Mouse (Mus musculus): ENCODE data around the gene Car3.
A peak's percentile ranks its signal among the peaks of the same experiment; 100 is the strongest.
"Not testable (repeated sequence)": the region's sequence is repeated elsewhere in the genome, so short reads cannot be mapped to it uniquely, and the experiment has no call there.

The Car3 gene

DNA sequence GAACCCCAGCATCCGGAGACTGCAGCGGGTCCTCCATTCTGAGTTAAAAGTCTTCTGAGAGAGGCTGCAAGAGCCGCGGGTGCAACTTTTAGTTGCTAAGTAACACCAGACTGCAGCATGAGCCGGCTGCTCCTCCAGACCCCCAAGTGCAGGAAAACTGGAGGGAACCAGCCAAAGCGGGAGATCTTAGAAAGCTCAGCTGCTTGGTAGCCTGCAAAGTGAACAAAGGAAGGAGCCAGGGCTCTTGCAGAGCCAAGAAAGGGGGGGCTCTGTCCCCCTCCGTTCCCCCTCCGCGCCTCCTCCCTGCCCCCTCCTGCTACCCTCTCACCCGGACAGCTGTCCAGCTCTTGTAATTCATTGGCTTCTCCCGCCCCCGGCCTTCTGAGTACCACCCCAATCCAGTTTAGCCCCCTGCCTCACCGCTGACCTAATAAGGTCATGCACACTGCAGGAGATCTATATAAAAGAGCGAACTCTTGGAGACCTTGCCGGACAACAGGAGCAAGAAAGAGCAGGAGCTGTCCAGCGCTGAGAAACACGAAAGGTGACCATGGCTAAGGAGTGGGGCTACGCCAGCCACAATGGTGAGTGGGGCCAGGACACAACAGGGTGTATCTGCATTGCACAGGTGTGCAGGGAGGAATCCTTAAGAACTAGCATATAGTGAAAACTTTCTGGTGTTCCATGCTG lies at the start of gene Car3:
Gene Car3 (plus strand): TSS at position 491 of the 690 bp plus-strand sequence.
- no peak for DNase-seq (ENCODE audit: low read depth)

DNA sequence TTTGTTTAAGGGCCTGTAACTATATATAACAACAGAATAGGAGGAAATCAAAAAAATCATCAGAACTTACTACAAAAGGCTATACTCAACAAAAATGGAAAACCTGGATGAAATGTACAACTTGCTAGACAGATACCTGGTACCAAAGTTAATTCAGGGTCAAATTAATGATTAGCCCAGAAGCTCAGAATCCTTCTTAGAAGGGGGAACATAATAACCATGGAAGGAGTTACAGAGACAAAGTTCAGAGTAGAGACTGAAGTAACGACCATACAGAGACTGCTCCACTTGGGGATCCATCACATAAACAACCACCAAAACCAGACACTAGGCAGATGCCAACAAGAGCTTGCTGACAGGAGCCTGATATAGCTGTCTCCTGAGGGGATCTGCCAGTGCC lies 47.9 kb upstream of the Car3 start:
- not testable (repeated sequence) for DNase-seq (ENCODE audit: low read depth)

- DNase-seq (ENCODE audit: low read depth) = no peak
Observed at GRCm38 (mm10) chr3:14819844-14820504, 43.3 kb upstream of the Car3 start.

GRCm38 (mm10) chr3:14828896-14829295 lies 34.4 kb upstream of the Car3 start:
- no peak for DNase-seq (ENCODE audit: low read depth)

DNA sequence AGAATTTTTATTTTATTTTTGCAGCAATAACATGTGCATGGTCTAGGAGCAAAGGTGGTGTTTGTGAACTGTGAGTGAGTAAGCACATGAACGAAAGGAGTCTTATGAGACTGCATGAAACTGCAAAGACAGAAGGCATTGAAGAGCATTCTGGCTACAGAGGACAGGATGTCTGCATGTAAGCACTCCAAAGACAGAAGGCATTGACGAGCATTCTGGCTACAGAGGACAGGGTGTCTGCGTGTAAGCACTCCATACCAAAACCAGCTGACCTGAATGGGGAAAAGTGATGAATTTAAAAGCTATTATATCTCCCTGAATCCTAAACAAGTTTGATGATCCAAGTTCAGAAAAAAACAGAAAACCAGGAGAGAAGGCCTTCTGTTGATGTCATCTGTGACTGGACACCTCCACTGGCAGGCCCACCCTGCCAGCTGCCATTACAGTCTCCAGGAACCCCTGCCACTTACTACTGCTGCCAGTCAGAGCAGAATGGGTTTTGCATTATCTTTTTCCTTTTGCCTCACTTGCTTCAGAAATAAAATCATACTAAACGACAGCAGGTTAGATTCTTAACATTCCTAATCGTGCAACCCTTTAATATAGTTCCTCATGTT lies 32.0 kb upstream of the Car3 start:
- no peak for DNase-seq (ENCODE audit: low read depth)

DNA sequence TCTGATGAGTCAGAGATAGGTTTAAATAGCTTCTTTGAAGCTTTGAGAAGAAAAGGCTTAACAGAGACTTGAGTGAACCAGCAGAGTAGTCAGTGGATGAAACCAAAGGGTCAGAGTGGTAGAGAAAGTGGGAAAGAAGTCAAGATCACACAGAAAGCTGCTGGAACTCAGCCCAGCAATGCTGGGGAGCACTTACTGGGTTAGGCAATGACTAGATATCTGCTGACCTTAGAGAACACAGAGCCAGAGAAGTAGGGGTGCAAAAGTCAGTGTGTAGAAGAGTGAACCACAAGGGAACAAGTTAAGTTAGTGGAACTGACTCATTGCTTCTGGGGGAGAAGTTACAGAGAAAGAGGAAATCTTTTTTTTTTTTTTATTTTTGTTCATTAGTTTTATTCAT lies 30.5 kb upstream of the Car3 start:
- DNase-seq (ENCODE audit: low read depth) = peak; percentile 7

DNA sequence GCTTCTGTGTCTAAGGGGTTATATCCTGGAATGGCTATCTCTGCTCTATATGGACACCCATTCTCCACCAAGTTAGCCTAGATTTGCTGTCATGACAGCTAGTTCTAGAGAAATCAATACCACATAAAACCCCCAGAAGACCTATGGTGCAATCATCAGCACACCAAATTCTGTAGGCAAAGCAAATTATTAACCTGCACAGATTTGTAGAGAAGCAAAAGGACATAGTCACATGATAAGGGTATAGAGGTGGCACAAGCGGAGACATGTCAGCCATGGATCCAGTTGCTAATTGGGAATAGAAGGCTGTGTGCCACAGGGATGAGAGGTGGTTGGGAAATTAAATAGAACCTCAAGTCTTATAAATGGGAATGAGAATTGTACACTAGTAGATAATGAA lies 24.4 kb upstream of the Car3 start:
- DNase-seq (ENCODE audit: low read depth) = no peak

DNA sequence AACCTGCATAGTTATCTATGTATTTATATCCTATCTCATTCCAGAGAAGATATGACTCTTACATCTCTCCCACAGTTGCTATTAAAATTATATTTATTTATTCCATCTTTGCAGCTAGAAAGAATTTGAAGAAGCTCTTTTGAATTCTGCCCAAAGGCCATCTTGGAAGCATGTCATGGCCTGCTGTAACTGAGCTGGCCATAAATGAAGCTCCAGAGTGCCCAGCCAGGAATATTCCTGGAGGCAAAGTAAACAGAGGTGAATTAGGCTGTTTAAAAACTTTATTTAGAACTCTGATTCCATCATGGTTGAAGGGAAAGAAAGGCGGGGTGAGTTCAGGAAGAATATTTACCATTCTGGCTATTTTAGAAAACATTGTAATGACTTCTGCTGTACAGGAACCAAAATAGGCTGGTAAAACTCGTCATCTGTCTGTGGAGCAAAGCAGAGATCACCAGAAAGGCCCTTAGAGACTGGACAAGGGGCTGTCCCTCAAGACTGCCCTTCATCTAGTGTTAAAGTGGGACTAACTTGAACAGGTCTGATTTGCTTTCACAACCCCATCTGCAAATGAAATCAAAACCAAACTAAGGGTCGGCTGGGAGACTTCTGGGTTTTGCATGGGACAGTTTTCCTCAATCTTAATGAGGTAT lies 23.7 kb upstream of the Car3 start:
- no peak for DNase-seq (ENCODE audit: low read depth)

DNA sequence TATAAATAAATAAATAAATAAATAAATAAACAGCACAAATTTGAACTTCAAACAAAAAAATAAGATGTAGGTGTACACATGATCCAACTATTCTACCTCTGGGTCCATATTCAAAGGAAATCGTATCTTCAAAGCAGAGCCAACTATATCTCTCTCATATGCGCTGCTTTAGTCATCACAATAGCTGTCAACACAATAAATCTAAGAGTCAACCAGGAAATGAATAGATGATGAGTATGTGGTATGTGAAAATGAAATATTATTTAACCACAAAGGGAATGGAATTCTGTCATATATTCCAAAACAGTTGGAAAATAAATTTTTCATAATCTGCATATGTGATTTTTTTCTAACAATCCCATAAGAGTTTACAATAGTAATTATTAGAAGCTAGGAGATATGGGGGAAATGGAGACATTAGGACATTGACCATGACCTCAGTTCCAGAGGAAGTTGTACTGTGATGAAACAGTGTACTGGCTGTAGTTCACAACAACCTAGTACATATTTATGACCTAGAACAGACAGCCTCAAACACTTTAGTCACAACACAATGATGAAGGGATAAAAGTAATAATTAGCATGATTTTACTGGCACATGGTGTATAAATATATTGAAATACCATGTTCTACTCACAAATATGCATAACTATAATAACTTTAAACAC lies 14.6 kb upstream of the Car3 start:
- DNase-seq (ENCODE audit: low read depth) = no peak

GRCm38 (mm10) chr3:14853966-14854365 lies 9.3 kb upstream of the Car3 start:
- DNase-seq (ENCODE audit: low read depth) = no peak

DNA sequence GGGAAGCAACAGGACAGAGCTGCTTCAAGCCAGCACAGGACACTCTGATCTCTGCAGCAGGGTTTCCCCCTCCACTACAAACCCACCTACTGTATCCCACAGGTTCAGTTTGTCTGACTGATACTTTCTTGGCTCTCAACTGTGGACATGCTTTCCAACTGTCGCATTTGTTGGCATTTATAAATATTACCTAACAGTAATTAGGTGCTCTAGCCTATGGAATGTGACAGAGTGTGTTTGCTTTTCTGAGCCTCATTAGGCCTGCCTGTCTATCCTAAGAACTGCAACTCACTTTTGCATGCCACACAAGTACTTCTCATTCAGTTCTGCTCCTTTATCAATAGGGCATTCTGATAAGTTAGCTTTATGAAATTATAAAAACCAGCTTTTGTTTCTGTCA lies 8.9 kb upstream of the Car3 start:
- no peak for DNase-seq (ENCODE audit: low read depth)

GRCm38 (mm10) chr3:14857874-14858273 lies 5.4 kb upstream of the Car3 start:
- DNase-seq (ENCODE audit: low read depth) = no peak

DNA sequence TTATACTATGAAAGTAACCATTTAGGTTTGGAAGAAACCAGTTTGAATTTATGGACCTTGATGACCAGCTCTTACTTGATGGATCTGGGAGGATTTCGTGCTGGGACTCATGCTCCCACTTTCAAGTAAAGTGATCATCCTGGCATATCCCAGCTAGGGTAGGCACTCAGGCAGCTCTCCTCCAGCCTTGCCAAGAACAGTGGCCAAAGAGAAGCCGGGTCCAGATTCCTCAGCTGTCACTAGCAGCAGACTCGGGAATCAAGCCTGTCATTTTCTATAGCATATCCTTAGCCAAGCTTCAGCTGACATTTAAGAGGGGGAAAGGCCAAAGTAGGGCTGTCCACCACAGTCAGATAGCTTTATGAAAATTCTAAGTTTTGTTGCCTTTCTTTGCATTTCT lies 3.0 kb upstream of the Car3 start:
- no peak for DNase-seq (ENCODE audit: low read depth)

DNA sequence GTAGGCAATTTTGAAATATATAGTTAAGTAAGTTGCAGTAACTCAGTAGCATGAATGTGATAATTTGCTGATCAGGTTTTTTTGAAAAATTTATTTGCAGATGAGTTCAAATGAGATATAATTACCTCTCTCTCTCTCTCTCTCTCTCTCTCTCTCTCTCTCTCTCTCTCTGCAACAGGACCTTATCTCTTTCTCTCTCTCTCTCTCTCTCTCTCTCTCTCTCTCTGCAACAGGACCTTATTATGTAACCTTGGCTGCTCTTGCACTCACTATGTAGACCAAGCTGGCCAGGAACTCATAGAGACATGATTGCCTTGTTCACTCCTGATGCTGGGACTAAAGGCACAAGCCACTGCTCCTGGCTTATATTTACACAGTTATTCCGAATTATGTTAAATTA lies 2.1 kb upstream of the Car3 start:
- DNase-seq (ENCODE audit: low read depth) = no peak

DNA sequence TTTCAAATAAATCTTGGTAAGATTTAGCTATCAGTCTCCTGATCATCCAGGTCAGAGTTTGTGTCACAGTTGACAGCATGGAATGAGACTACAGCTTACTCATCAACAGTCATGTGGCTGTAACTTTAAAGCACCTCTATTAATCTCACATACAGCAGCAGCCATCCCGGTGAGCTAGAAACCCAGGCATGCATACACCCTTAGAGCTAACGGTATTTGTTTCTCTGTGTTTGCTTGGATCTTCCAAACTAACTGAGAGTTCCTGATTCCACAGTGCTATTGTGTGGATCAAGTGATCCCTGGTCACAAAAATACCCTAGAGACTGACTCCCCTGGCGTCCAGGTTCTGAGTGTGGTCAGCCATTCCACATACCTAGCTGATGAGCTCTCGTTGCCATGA lies 1.5 kb upstream of the Car3 start:
- DNase-seq (ENCODE audit: low read depth) = no peak

- DNase-seq (ENCODE audit: low read depth) = no peak
Observed at GRCm38 (mm10) chr3:14862654-14863021, 674 bp upstream of the Car3 start.

GRCm38 (mm10) chr3:14863922-14864321 lies 610 bp downstream of the Car3 start:
- DNase-seq (ENCODE audit: low read depth) = no peak

DNA sequence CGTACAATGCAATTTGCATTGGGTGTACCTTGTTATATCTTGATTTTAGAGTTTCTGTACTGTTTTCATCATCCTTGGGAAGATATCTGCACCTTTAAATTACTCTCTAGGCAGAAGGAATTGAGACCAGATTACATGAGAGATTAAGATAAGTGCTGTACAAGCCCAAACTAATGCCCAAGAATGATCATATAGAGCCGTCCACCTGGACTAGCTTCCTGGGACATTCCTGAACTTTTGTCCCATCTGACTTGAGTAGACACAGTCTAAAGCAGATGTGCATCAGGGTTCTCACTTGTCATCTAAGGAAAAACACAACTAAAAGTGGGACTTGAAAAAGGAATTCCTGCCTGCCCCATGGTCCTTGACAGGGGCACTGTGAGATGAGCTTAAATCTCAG lies 2.6 kb downstream of the Car3 start:
- DNase-seq (ENCODE audit: low read depth) = no peak

DNA sequence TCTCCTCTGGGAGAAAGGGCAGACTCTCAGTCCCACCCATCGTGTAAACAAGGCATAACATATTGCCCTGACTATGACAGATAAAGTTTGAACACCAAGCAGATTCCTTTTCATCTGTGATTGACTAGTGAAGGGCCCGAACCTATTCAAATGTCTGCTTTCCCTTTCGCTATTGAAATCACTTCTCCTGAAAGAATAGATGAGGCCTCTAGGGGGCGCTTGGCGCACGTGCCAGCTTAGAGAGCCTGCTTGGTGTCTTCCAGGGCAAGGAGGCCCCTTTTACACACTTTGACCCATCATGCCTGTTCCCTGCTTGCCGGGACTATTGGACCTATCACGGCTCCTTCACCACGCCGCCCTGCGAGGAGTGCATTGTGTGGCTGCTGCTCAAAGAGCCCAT lies 6.5 kb downstream of the Car3 start:
- DNase-seq (ENCODE audit: low read depth) = peak; percentile 93

GRCm38 (mm10) chr3:14870528-14870927 lies 7.2 kb downstream of the Car3 start:
- peak; percentile 43 for DNase-seq (ENCODE audit: low read depth)

- peak; percentile 95 for DNase-seq (ENCODE audit: low read depth)
Observed at GRCm38 (mm10) chr3:14871386-14871785, 8.1 kb downstream of the Car3 start.

- DNase-seq (ENCODE audit: low read depth) = peak; percentile 87
Observed at GRCm38 (mm10) chr3:14874402-14875040, 11.2 kb downstream of the Car3 start.
